Mouse (Mus musculus): ENCODE data around the gene Susd6.

Gene Susd6

GRCm38 (mm10) chr12:80789849-80790694 lies at the start of gene Susd6:
Susd6 (plus strand) TSS chr12:80790510.
- peak; percentile 34; the same call in 1 of the 2 replicates for TF ChIP-seq GATA4 (IDR thresholded peaks at IDR 0.05; ENCODE audit: insufficient replicate concordance, low read length)

- no peak for TF ChIP-seq GATA4 (IDR thresholded peaks at IDR 0.05; ENCODE audit: insufficient replicate concordance, low read length)
These were observed 45.7 kb upstream of the Susd6 start for GRCm38 (mm10) chr12:80744614-80745013.

- no peak for TF ChIP-seq GATA4 (IDR thresholded peaks at IDR 0.05; ENCODE audit: insufficient replicate concordance, low read length)
These were observed 44.1 kb upstream of the Susd6 start for GRCm38 (mm10) chr12:80746031-80746813.

GRCm38 (mm10) chr12:80751556-80751955 lies 38.8 kb upstream of the Susd6 start:
- TF ChIP-seq GATA4 (IDR thresholded peaks at IDR 0.05; ENCODE audit: insufficient replicate concordance, low read length): no peak

- no peak for TF ChIP-seq GATA4 (IDR thresholded peaks at IDR 0.05; ENCODE audit: insufficient replicate concordance, low read length)
These were observed 32.4 kb upstream of the Susd6 start for GRCm38 (mm10) chr12:80757751-80758558.

- no peak for TF ChIP-seq GATA4 (IDR thresholded peaks at IDR 0.05; ENCODE audit: insufficient replicate concordance, low read length)
These were observed 31.5 kb upstream of the Susd6 start for GRCm38 (mm10) chr12:80758559-80759386.

GRCm38 (mm10) chr12:80759387-80759712 lies 31.0 kb upstream of the Susd6 start:
- no peak for TF ChIP-seq GATA4 (IDR thresholded peaks at IDR 0.05; ENCODE audit: insufficient replicate concordance, low read length)

GRCm38 (mm10) chr12:80759713-80760395 lies 30.5 kb upstream of the Susd6 start:
- TF ChIP-seq GATA4 (IDR thresholded peaks at IDR 0.05; ENCODE audit: insufficient replicate concordance, low read length): no peak

GRCm38 (mm10) chr12:80760396-80760801 lies 29.9 kb upstream of the Susd6 start, which contains the start of gene Ccdc177:
Ccdc177 (minus strand) TSS chr12:80760687.
- TF ChIP-seq GATA4 (IDR thresholded peaks at IDR 0.05; ENCODE audit: insufficient replicate concordance, low read length): no peak

- no peak for TF ChIP-seq GATA4 (IDR thresholded peaks at IDR 0.05; ENCODE audit: insufficient replicate concordance, low read length)
These were observed 27.3 kb upstream of the Susd6 start for GRCm38 (mm10) chr12:80762982-80763381.

- TF ChIP-seq GATA4 (IDR thresholded peaks at IDR 0.05; ENCODE audit: insufficient replicate concordance, low read length): no peak
These were observed 26.2 kb upstream of the Susd6 start for GRCm38 (mm10) chr12:80764116-80764515.

- TF ChIP-seq GATA4 (IDR thresholded peaks at IDR 0.05; ENCODE audit: insufficient replicate concordance, low read length): no peak
These were observed 20.6 kb upstream of the Susd6 start for GRCm38 (mm10) chr12:80769697-80770096.

- no peak for TF ChIP-seq GATA4 (IDR thresholded peaks at IDR 0.05; ENCODE audit: insufficient replicate concordance, low read length)
These were observed 15.5 kb upstream of the Susd6 start for GRCm38 (mm10) chr12:80774786-80775185.

All from liver, adult (tissue).